Comparison of ENCODE assay signal across 8 mouse cellular contexts in genomic region chr3:152066696-152067095, GRCm38 (mm10).
A peak's percentile ranks its signal among the peaks of the same experiment; 100 is the strongest.
DNase-seq lines count a peak whose midpoint lies in the region; ATAC-seq and TF ChIP-seq lines count a peak whose summit lies in the region.

No protein-coding gene starts in this region.

- H3K4me3 ChIP-seq in forebrain, embryonic 11.5 days (ENCODE audit: low read depth, low read length), result no peak overlapping the region
- H3K4me3 ChIP-seq in intestine, embryonic 16.5 days (ENCODE audit: low read length), result no peak overlapping the region
- H3K4me3 ChIP-seq in midbrain, postnatal 0 days (ENCODE audit: low read depth, low read length), result no peak overlapping the region

- H3K4me2 ChIP-seq in forebrain, embryonic 11.5 days (ENCODE audit: low read depth, low read length, severe bottlenecking), result peak overlapping the region; percentile 18; the same call in 1 of the 2 replicates
- H3K4me2 ChIP-seq in intestine, embryonic 16.5 days (ENCODE audit: low read depth, low read length), result peak overlapping the region; percentile 33; the same call in 1 of the 2 replicates
- peak overlapping the region; percentile 35 for H3K4me2 ChIP-seq in midbrain, postnatal 0 days (ENCODE audit: low read depth, low read length, poor library complexity, severe bottlenecking)

- no peaks in the 10 kb centered on the region for H3K27me3 ChIP-seq in forebrain, embryonic 11.5 days (ENCODE audit: control insufficient read depth, insufficient read depth, low read length)
- no peaks in the 10 kb centered on the region for H3K27me3 ChIP-seq in intestine, embryonic 16.5 days (replicated peaks; ENCODE audit: control insufficient read depth, insufficient read depth, low read length)
- H3K27me3 ChIP-seq in midbrain, postnatal 0 days (ENCODE audit: insufficient read depth, low read length), result no peaks in the 10 kb centered on the region

- H3K36me3 ChIP-seq in forebrain, embryonic 11.5 days (ENCODE audit: control insufficient read depth, insufficient read depth, low read length), result no peaks in the 10 kb centered on the region
- H3K36me3 ChIP-seq in intestine, embryonic 16.5 days (ENCODE audit: control insufficient read depth, insufficient read depth, low read length), result no peaks in the 10 kb centered on the region
- no peaks in the 10 kb centered on the region for H3K36me3 ChIP-seq in midbrain, postnatal 0 days (ENCODE audit: insufficient read depth, low read length)

- no peak overlapping the region for H3K9ac ChIP-seq in forebrain, embryonic 11.5 days (ENCODE audit: low read length)
- no peak overlapping the region for H3K9ac ChIP-seq in intestine, embryonic 16.5 days (ENCODE audit: low read depth, low read length)
- H3K9ac ChIP-seq in midbrain, postnatal 0 days (replicated peaks; ENCODE audit: low read length, poor library complexity, severe bottlenecking), result no peak overlapping the region

- peak; percentile 70 for TF ChIP-seq CTCF in midbrain, postnatal 0 days (IDR thresholded peaks at IDR 0.05)

- no peaks in the 10 kb centered on the region for H3K9me3 ChIP-seq in forebrain, embryonic 11.5 days (ENCODE audit: control insufficient read depth, low read length)
- H3K9me3 ChIP-seq in intestine, embryonic 16.5 days (ENCODE audit: control insufficient read depth, low read length), result no peaks in the 10 kb centered on the region
- H3K9me3 ChIP-seq in midbrain, postnatal 0 days (ENCODE audit: low read length), result no peaks in the 10 kb centered on the region

- no peak overlapping the region for H3K27ac ChIP-seq in forebrain, embryonic 11.5 days (ENCODE audit: low read depth, low read length)
- H3K27ac ChIP-seq in intestine, embryonic 16.5 days (ENCODE audit: low read length), result no peak overlapping the region
- H3K27ac ChIP-seq in midbrain, postnatal 0 days (ENCODE audit: low read depth, low read length), result no peak overlapping the region

- 30% methylated on average over 13 of the region's 13 CpGs for WGBS in forebrain, embryonic 11.5 days
- WGBS in intestine, embryonic 16.5 days, result 28% methylated on average over 13 of the region's 13 CpGs
- WGBS in midbrain, postnatal 0 days, result 28% methylated on average over 13 of the region's 13 CpGs

- 0 out of 2 replicates have a peak, but pooled peaks have one; percentile 31 for ATAC-seq in forebrain, embryonic 11.5 days (replicated peaks; ENCODE audit: low FRiP score)
- ATAC-seq in intestine, embryonic 16.5 days, result peak; percentile 40; the same call in 1 of the 2 replicates
- no peak; the same call in 1 of the 2 replicates for ATAC-seq in midbrain, postnatal 0 days (ENCODE audit: low FRiP score)
- ATAC-seq in monocyte, adult 5-6 weeks (replicated peaks; ENCODE audit: insufficient number of reproducible peaks, low FRiP score, low TSS enrichment, poor library complexity, severe bottlenecking), result no peak

- H3K4me1 ChIP-seq in forebrain, embryonic 11.5 days (replicated peaks; ENCODE audit: control insufficient read depth, insufficient read depth, low read length), result no peaks in the 10 kb centered on the region
- H3K4me1 ChIP-seq in intestine, embryonic 16.5 days (ENCODE audit: control insufficient read depth, insufficient read depth, low read length), result peaks cover 8% of the 10 kb centered on the region
- no peaks in the 10 kb centered on the region for H3K4me1 ChIP-seq in midbrain, postnatal 0 days (ENCODE audit: insufficient read depth, low read length)

- peak; percentile 40 to 42 for DNase-seq in cerebellum, postnatal 14 days
- DNase-seq in cerebellum, adult 11 months, result no peak
- peak; percentile 3 for DNase-seq in 416B (ENCODE audit: low read depth)
- DNase-seq in forebrain, embryonic 11.5 days (ENCODE audit: low spot score), result no peak
- peak; percentile 55 for DNase-seq in midbrain, postnatal 0 days (ENCODE audit: low spot score)
- DNase-seq in urinary bladder, postnatal 10 days (ENCODE audit: low spot score), result no peak

Comparison
In these comparisons a context has a peak if more than half of its experiments do, and no peak if none do; other contexts are left out.
1. DNase-seq: peak in cerebellum, postnatal 14 days (2 of 2), 416B (single experiment) and midbrain, postnatal 0 days (single experiment); none in cerebellum, adult 11 months (single experiment), forebrain, embryonic 11.5 days (single experiment) and urinary bladder, postnatal 10 days (single experiment).
2. ATAC-seq: peak in forebrain, embryonic 11.5 days (single experiment) and intestine, embryonic 16.5 days (single experiment); none in midbrain, postnatal 0 days (single experiment) and monocyte, adult 5-6 weeks (single experiment).
3. Peak in every context shown above with its lines, with median percentiles within 50 percentile points of each other: H3K4me2 ChIP-seq.